Mouse (Mus musculus) embryonic facial prominence, embryonic 11.5 days (tissue): ENCODE data around the gene Eipr1. TPM values are rescaled to one million over a fixed set of nuclear protein-coding genes. Genes with fewer than 3 reads are reported as not detected.
A peak's percentile ranks its signal among the peaks of the same experiment; 100 is the strongest.

Source experiments
- ATAC-seq: fragments of 200-750 bp; cut with Nextera tagmentation; replicated peaks from 2 replicates; pipeline ENCODE4 v1.8.0; 2017; ENCODE audit warnings: low read depth; ENCODE audit not compliant: insufficient number of reproducible peaks, low FRiP score, low TSS enrichment
- DNase-seq: peaks from one replicate; pipeline ENCODE4 v3.0.0-alpha.2; 2015; ENCODE audit warnings: low spot score
- H3K27ac ChIP-seq: fragments of 300-500 bp; sonication (generic); replicated peaks from 2 replicates; pipeline ENCODE4 v1.5.1; 2014; ENCODE audit warnings: mild to moderate bottlenecking, low read depth, low read length, control low read depth
- H3K27me3 ChIP-seq: fragments of 300-500 bp; sonication (generic); 2 replicates; pipeline ENCODE4 v1.6.1; 2014; ENCODE audit warnings: mild to moderate bottlenecking, low read length, moderate library complexity, mixed read lengths; ENCODE audit not compliant: control insufficient read depth, insufficient read depth
- H3K36me3 ChIP-seq: fragments of 300-500 bp; sonication (generic); replicated peaks from 2 replicates; pipeline ENCODE4 v1.6.1; 2014; ENCODE audit warnings: low read depth, mild to moderate bottlenecking, low read length, moderate library complexity, mixed read lengths; ENCODE audit not compliant: control insufficient read depth, insufficient read depth
- H3K4me1 ChIP-seq: fragments of 300-500 bp; sonication (generic); 2 replicates; pipeline ENCODE4 v1.6.1; 2014; ENCODE audit warnings: low read length, mixed read lengths; ENCODE audit not compliant: control insufficient read depth, insufficient read depth
- H3K4me2 ChIP-seq: fragments of 300-500 bp; sonication (generic); 2 replicates; pipeline ENCODE4 v1.6.1; 2014; ENCODE audit warnings: low read depth, mild to moderate bottlenecking, control low read depth, low read length, moderate library complexity
- H3K4me3 ChIP-seq: fragments of 300-500 bp; sonication (generic); 2 replicates; pipeline ENCODE4 v1.5.1; 2014; ENCODE audit warnings: low read depth, low read length, control low read depth
- H3K9ac ChIP-seq: fragments of 300-500 bp; sonication (generic); replicated peaks from 2 replicates; pipeline ENCODE4 v1.6.1; 2014; ENCODE audit warnings: mild to moderate bottlenecking, control low read depth, low read length
- H3K9me3 ChIP-seq: fragments of 300-500 bp; sonication (generic); replicated peaks from 2 replicates; pipeline ENCODE4 v1.6.1; 2016; ENCODE audit warnings: mild to moderate bottlenecking, low read length, inconsistent platforms, mixed read lengths; ENCODE audit not compliant: control insufficient read depth
- WGBS: fragments of 180-500 bp; shearing (Covaris S2); extraction: QIAGEN DNeasy Blood & Tissue Kit; methylation state at CpG from one replicate; pipeline ENCODE4 v1.1.7; 2014; 5-methylcytosine and 5-hydroxymethylcytosine counted together
- polyA plus RNA-seq: library from polyadenylated mRNA; unstranded; fragments of >200 nt; fragmentation: Nextera tagmentation; extraction: Ambion mirVana; gene quantifications from 2 replicates; pipeline ENCODE4 v1.2.1, GENCODE M21; 2014

Gene Eipr1
- polyA plus RNA-seq, 1 experiment from 2014 or later: 33.9 TPM

GRCm38 (mm10) chr12:28743328-28743727 lies 8.3 kb upstream of the Eipr1 start:
- H3K4me3 ChIP-seq: no peak overlapping the region
- ATAC-seq: no peak
- H3K4me2 ChIP-seq: no peak overlapping the region
- no peak for DNase-seq
- no peaks in the 10 kb centered on the region for H3K4me1 ChIP-seq
- no peak overlapping the region for H3K27ac ChIP-seq
- no peaks in the 10 kb centered on the region for H3K27me3 ChIP-seq
- WGBS: 89% methylated on average over 3 of the region's 3 CpGs
- no peak overlapping the region for H3K9ac ChIP-seq
- no peaks in the 10 kb centered on the region; the same call in 1 of the 2 replicates for H3K36me3 ChIP-seq
- H3K9me3 ChIP-seq: no peaks in the 10 kb centered on the region

- H3K9me3 ChIP-seq: no peaks in the 10 kb centered on the region
- H3K4me1 ChIP-seq: no peaks in the 10 kb centered on the region
- H3K36me3 ChIP-seq: no peaks in the 10 kb centered on the region; the same call in 1 of the 2 replicates
- DNase-seq (peak; percentile 95), ATAC-seq (peak; percentile 86; the same call in 1 of the 2 replicates)
- peak within 1 kb of the TSS; percentile 75 for H3K9ac ChIP-seq
- WGBS: 2% methylated on average over 41 of the region's 41 CpGs
- H3K4me2 ChIP-seq: peak within 1 kb of the TSS; percentile 72
- H3K27ac ChIP-seq: no peak within 1 kb of the TSS; the same call in 1 of the 2 replicates
- H3K27me3 ChIP-seq: no peaks in the 10 kb centered on the region
- peak within 1 kb of the TSS; percentile 72 for H3K4me3 ChIP-seq
Observed at GRCm38 (mm10) chr12:28750021-28750633, 1.5 kb upstream of the Eipr1 start, which contains the start of gene Trappc12. Gene Trappc12, minus strand, starts transcription at chr12:28750472.

GRCm38 (mm10) chr12:28750876-28751275 lies 727 bp upstream of the Eipr1 start:
- WGBS: 97% methylated on average over 5 of the region's 5 CpGs
- no peak overlapping the region for H3K4me2 ChIP-seq
- H3K27ac ChIP-seq: no peak overlapping the region
- DNase-seq: no peak
- ATAC-seq: no peak
- H3K4me1 ChIP-seq: no peaks in the 10 kb centered on the region
- H3K36me3 ChIP-seq: no peaks in the 10 kb centered on the region; the same call in 1 of the 2 replicates
- H3K27me3 ChIP-seq: no peaks in the 10 kb centered on the region
- no peaks in the 10 kb centered on the region for H3K9me3 ChIP-seq
- H3K4me3 ChIP-seq: no peak overlapping the region
- H3K9ac ChIP-seq: no peak overlapping the region

DNA sequence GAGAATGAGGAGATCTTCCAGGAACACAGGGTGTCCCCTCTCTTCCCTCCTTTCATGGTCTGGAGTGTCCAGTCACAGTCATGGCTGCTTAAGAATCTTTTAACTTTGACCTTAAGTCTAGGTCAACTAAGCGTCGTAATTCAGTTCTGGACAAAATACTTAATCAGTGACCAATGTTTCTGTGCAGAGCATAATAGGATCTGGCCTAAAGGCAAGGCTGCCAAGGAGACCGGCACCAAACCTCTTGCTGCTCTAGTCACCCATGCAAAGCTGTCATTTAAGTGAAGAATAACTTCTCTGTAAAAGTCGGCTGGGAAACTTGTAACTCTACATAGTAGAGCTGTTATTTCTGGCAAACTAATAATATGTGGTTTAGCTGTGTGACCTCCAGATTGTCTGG lies 4.4 kb downstream of the Eipr1 start:
- H3K4me2 ChIP-seq: no peak overlapping the region
- no peaks in the 10 kb centered on the region for H3K36me3 ChIP-seq
- H3K27me3 ChIP-seq: no peaks in the 10 kb centered on the region
- WGBS: 79% methylated on average over 4 of the region's 4 CpGs
- H3K9ac ChIP-seq: no peak overlapping the region
- no peaks in the 10 kb centered on the region for H3K9me3 ChIP-seq
- no peak overlapping the region for H3K27ac ChIP-seq
- H3K4me3 ChIP-seq: no peak overlapping the region
- H3K4me1 ChIP-seq: no peaks in the 10 kb centered on the region
- DNase-seq (no peak), ATAC-seq (no peak)

- DNase-seq (no peak), ATAC-seq (no peak)
- 90% methylated on average over 7 of the region's 7 CpGs for WGBS
- H3K27ac ChIP-seq: no peak overlapping the region
- H3K36me3 ChIP-seq: no peaks in the 10 kb centered on the region
- no peak overlapping the region for H3K4me2 ChIP-seq
- H3K9me3 ChIP-seq: no peaks in the 10 kb centered on the region
- no peak overlapping the region for H3K4me3 ChIP-seq
- no peaks in the 10 kb centered on the region for H3K4me1 ChIP-seq
- no peak overlapping the region for H3K9ac ChIP-seq
- no peaks in the 10 kb centered on the region for H3K27me3 ChIP-seq
Observed at GRCm38 (mm10) chr12:28769953-28770352, 18.4 kb downstream of the Eipr1 start.

GRCm38 (mm10) chr12:28773815-28774214 lies 22.2 kb downstream of the Eipr1 start:
- H3K4me2 ChIP-seq: no peak overlapping the region
- DNase-seq (peak; percentile 19), ATAC-seq (no peak)
- no peak overlapping the region for H3K4me3 ChIP-seq
- no peak overlapping the region for H3K9ac ChIP-seq
- no peaks in the 10 kb centered on the region for H3K9me3 ChIP-seq
- H3K4me1 ChIP-seq: no peaks in the 10 kb centered on the region
- H3K27ac ChIP-seq: no peak overlapping the region
- 86% methylated on average over 3 of the region's 3 CpGs for WGBS
- no peaks in the 10 kb centered on the region for H3K27me3 ChIP-seq
- H3K36me3 ChIP-seq: no peaks in the 10 kb centered on the region

GRCm38 (mm10) chr12:28775120-28775519 lies 23.5 kb downstream of the Eipr1 start:
- no peak for ATAC-seq
- H3K4me1 ChIP-seq: no peaks in the 10 kb centered on the region
- H3K27ac ChIP-seq: no peak overlapping the region

DNA sequence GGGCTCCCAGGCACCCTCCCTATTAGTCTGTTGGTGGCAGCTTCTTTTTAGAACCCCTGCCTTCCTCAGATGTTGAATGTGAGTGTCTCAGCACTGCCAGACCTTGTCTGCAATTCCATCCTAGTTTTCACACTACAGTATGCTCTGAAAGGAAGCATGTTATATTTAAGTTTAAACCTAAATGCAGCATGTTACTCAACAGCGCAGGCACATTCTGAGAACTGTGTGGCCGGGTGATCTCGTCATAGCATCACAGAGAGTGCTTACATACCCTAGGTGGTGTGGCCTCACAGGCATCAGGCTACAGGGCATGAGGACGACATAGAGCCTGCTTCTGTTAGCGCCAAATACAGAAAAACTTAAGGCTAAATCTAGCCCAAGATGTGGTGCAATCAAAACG lies 24.0 kb downstream of the Eipr1 start:
- H3K4me2 ChIP-seq: no peak overlapping the region
- no peaks in the 10 kb centered on the region for H3K27me3 ChIP-seq
- H3K9ac ChIP-seq: no peak overlapping the region
- no peak overlapping the region for H3K4me3 ChIP-seq
- H3K9me3 ChIP-seq: no peaks in the 10 kb centered on the region
- no peaks in the 10 kb centered on the region for H3K36me3 ChIP-seq
- DNase-seq (no peak), ATAC-seq (no peak)
- 80% methylated on average over 6 of the region's 6 CpGs for WGBS
- H3K27ac ChIP-seq: no peak overlapping the region
- H3K4me1 ChIP-seq: no peaks in the 10 kb centered on the region

More at GRCm38 (mm10) chr12:28775120-28775519, 23.5 kb downstream of the Eipr1 start:
- no peak for DNase-seq
- Histone ChIP-seq H3K36me3 (no peaks in the 10 kb centered on the region), H3K9ac (no peak overlapping the region), H3K4me3 (no peak overlapping the region), H3K4me2 (no peak overlapping the region), H3K27me3 (no peaks in the 10 kb centered on the region), H3K9me3 (no peaks in the 10 kb centered on the region)
- WGBS: 49% methylated on average over 8 of the region's 8 CpGs
